Mouse (Mus musculus) spleen, adult 2 months (tissue): ENCODE measurements around the gene Crls1.

Experiments used
- CTCF ChIP-seq: fragments of 200-500 bp; IDR thresholded peaks from 2 replicates; pipeline ENCODE4 v1.5.1; 2011; ENCODE audit warnings: mild to moderate bottlenecking, inconsistent platforms; ENCODE audit not compliant: insufficient read depth, insufficient read length, insufficient replicate concordance; ENCODE audit errors: extremely low read depth
- POLR2A ChIP-seq: fragments of 200-500 bp; IDR thresholded peaks from 2 replicates; pipeline ENCODE4 v1.6.1; 2011; ENCODE audit warnings: low read depth, low read length, inconsistent platforms

DNA sequence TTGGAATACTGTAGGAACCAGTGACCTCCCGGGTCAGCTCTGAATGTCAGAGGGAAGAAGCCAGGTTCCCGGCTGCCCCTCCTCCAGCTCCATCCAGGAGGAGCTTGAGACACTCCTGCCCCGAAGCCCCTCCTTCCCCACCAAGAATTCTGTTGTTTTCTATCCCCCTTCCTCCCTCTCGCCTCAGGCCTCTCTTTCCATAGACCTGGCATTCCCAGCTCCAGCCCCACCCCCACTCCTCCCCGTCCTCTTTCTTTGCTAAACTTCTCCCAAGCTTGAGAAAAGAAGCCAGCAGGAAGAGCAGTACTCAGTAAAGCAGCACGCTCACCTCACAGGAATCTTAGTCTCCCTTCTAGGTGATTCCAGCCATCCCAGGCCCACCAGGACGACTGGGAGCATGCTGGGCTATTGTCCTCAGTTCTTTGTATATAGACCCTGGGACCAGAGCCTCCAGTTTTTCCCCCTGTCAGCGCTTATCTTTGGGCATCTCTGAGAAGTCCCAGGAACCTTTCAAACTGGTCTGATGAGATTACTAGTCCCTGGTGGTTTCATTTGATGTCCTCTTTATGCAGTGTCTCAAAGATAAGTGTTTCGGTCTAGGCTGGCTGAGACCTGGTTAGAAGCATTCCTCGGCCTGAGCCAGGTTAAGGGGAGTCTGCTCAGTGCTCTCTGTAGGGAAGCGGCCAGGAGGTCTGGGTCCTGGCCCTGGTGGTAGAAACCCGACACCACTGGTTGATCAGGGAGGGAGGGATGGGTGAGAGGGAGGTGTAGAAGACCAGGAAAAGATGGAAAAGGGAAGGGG lies 34.6 kb downstream of the Crls1 start, which contains the start of gene Lrrn4:
- TF ChIP-seq CTCF (no peak), POLR2A (no peak)
